Mouse (Mus musculus): Measurements from ENCODE around the gene Gm9821.
A peak's percentile ranks its signal among the peaks of the same experiment; 100 is the strongest.

Gene Gm9821

GRCm38 (mm10) chr2:91949411-91950274 is 4.1 kb downstream of the Gm9821 start:
- DNase-seq: peak in 1 of 2 experiments; percentile 65

GRCm38 (mm10) chr2:91950275-91951085 is 5.0 kb downstream of the Gm9821 start:
- DNase-seq: peak; percentile 65 to 71

DNA sequence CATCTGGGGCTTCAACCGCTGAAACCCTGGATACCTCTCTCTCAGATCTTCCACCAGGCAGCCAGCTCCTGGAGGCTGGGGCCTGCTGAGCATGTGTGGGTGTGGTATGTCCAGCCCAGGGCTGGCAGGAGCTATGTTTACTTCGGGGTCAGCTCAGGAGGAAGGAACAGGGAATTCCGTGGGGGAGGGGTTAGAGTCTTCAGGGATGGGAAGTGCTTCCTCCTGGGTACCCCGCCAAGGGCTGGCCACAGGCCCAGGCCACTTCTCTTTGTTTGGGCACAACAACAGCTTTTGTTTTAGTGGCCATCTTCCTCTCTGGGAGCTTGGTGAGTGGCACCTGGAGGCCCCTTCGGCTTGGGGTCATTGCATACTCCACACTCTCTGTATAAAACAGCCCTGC is 8.3 kb downstream of the Gm9821 start:
- peak; percentile 88 to 93 for DNase-seq

GRCm38 (mm10) chr2:91955121-91955591 is 9.7 kb downstream of the Gm9821 start:
- DNase-seq: no peak

GRCm38 (mm10) chr2:91955875-91956274 is 10.4 kb downstream of the Gm9821 start:
- no peak for DNase-seq

DNA sequence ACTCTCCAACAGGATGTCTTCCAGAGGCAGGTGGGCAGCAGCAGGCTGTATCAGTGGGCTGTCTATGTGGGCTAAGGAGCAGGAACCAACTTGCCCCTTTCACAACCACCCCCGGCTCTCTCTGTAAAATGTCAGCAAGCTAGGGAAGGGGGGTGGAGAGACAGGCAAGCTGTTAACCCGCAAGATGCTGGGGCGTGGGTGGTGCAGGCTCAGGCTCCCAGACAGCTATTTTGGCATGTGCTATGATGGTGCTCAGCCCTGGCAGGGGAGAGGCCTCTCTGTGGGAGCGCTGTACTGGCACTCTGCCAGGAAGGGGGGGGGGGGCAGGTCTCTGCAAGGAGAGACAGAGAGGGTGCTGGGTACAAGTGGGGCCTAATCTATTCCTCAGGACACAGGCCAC is 11.6 kb downstream of the Gm9821 start:
- peak; percentile 61 to 69 for DNase-seq

GRCm38 (mm10) chr2:91958049-91958448 is 12.5 kb downstream of the Gm9821 start:
- DNase-seq: no peak

GRCm38 (mm10) chr2:91958701-91959457 is 13.4 kb downstream of the Gm9821 start:
- peak; percentile 65 to 74 for DNase-seq

DNA sequence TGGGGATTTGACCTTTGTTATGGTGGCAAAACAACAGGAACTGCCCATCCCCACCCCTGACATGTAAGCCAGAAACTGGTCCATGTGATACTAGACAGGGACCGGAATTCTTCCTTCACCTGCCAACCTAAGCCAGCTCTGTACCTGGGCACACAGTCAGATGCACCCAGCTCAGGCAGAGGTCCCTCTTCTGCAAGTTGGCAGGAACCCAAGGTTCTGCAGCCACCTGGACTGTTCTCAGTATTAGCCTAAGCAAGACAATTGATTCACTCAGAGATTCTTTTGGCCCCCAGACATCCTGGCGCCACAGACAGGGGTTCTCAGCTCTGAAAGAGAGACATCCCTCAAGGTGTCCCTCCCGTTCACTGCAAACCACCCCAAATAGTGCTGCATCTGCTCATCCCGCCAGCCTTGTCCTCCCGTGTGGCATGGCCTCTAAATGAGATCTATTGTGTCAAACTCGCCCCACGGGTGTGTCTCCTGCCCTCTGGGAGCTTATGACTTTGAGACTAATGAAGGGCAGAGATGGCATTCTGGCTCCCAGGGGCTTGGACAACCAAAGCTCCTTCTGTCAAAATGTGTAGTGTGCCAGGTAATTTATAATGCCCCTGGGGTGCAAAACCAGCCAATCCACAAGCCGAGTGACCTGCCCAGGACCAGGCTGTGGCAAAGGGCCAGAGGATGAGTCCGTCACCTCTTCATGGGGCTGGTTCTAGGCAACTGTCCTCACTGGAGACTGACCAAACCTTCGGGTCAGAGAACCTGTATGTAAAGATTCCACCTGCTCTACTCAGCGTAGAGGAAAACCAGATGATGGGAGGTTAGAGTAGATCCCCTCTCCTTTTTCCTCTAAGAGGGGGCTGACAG is 14.3 kb downstream of the Gm9821 start:
- no peak for DNase-seq

DNA sequence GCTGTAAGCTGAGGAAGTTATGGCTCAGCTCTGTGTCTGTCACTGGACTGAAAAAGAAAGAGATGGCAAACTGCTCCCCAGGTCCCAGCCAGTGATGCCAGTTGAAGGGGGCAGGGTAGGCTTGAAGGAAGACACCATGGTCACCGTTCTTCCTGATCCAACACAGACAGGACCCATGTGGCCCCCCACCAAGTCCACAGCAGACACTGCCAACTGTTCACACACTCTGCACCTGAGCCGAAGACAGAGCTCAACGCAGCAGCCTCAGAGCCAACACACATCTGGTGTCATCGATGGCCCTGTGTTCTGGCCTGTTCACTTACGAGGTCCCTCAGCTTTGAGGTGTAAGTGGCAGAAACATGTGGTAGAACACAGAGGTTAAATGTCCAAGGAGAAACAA is 15.0 kb downstream of the Gm9821 start:
- no peak for DNase-seq

DNA sequence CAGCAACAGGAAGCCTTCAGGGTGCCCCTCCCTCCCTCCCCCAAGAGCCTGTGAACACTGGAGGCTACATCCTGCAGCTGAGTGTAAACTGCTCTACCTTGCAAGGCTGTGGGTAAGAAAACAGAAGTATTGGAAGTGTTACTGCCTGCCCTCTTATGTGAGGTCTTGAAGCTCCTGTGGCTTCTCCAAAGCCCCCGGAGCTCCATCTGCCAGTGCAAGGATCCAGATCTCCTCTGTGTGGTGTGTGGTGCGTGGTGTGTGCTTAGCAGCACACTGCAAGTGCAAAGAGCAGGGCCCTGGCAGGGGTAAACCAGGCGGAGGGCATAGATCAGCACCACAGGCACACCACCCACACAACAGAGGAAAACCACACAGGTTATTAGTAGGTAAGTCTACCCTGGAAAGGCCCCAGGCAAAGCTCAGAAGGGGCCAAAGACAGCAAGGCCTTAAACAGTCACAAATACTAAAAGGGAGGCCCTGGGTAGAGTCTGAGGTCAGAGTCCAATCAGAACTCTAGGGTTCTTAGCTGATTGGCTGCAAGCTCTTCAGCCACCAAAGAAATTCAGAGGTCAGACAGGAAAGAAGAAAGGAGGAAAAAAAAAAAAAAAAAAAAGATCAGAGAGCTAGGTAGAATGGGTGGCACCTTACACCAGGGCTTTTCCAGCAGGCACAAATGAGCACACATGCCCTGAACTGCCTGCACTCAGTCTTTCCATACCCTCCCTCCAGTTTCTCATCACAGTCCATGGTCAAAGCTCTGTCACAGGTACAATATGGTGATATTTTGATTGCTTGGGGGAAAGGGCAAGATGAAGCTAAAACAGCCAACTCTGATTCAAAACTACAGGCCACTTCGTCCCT is 16.6 kb downstream of the Gm9821 start:
- DNase-seq: no peak

GRCm38 (mm10) chr2:91962864-91963401 is 17.4 kb downstream of the Gm9821 start:
- DNase-seq: no peak

DNA sequence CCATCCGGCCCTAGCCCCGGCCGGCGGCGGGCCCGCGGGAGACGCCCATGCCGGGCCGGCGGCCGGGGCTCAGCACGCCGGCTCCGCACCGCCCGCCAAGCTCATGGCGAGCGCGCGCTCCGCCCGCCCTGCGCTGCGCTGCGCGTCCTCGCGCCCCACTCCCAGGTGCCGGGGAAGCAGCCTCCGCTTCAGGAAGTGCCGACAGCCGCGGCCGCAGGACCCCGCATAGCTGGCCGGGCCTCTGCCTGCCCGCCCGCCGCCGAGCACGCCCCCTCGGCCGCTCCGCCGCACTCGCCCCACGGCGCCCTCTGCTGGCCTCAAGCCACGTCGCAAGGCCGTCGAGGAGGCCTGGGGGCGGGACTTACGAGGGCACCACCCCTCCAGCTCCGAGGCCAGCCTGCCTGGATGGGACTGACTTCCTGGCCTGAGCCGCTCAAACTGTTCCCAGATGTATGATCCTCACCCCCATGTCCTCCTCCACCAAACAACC is 18.0 kb downstream of the Gm9821 start:
- DNase-seq: peak; percentile 98 to 99

- no peak for DNase-seq
These were observed 19.2 kb downstream of the Gm9821 start for GRCm38 (mm10) chr2:91964610-91965204.

- DNase-seq: peak; percentile 87 to 90
These were observed 19.9 kb downstream of the Gm9821 start for GRCm38 (mm10) chr2:91965417-91965816.

DNA sequence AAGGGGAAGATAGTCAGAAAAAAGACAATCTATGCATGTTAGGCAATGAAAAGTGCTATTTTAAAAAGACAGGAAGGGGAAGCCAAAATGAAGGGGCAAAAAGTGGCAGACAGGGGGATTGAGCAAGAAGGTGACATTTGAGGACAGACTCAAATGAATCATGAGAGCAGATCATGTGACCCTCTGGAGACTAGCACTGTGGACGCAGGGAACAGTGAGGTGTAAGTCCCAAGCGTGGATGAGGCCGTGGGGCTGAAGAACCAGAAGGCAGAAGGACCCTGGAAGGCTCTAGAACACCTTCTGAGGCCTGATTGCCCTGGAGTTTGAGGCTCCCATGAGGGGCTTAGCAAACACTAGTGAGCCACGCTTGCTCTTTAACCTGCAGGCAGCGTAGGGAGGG is 20.9 kb downstream of the Gm9821 start:
- DNase-seq: no peak

GRCm38 (mm10) chr2:91967962-91968361 is 22.5 kb downstream of the Gm9821 start:
- peak; percentile 71 to 83 for DNase-seq

DNA sequence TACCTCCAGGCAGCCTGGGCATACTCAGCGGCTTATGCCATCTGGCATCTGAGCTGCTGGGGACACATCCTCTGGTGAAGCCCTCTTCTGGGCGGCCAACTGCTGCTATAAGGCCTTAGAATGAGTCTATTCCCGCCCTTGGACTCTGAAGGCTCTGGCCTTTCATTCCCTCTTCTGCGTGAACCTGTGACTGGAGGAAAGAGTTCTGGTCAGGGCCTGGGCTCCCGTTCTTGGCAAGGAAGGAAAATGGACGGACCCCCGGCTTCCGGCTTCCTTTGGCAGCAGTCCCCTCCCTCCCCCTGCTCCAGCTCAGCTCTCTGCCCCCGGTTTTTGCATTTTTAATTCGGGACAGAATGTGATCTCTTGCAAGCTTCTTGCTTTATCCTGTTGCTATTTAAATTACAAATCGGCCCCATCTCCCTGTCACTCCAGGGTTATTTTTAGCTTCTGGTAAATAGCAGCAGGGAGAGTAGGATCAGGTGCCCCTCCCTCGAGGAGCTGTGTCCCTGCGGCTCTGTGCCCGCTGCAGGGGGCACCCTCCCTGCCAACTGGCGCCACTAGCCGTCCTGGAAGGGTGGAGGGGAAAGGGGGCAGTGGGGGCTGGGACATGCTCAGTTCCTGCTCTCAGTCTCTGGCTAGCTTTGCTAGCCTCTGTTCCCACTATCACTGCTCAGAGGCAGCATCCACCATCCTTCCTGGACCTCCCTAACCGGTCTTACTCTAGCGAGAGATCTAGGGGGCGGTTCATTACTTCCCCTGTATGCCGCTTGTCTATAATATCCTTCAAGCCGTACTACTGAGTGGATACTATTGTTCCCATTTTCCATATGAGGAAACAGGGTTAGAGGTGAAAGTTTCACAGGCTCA is 26.0 kb downstream of the Gm9821 start:
- peak; percentile 60 to 80 for DNase-seq

GRCm38 (mm10) chr2:91972121-91972566 is 26.6 kb downstream of the Gm9821 start:
- peak; percentile 57 to 65 for DNase-seq
